Mouse (Mus musculus) E14TG2a.4 (cell line): ENCODE measurements at regions not wholly inside any gene's neighbourhood (a gene's known extent, or its start where the extent isn't known, plus 50 kb on each side); places are given as distances from the start of the nearest gene placed in this dataset.

Source experiments
- CTCF ChIP-seq: conservative IDR thresholded peaks from 2 replicates; pipeline ENCODE4 v1.5.1; 2014; ENCODE audit warnings: low read length
- NANOG ChIP-seq: IDR thresholded peaks from 2 replicates; pipeline ENCODE4 v1.6.1; 2014; ENCODE audit warnings: borderline replicate concordance, low read length, mixed read lengths
- POU5F1 ChIP-seq: IDR thresholded peaks from 2 replicates; pipeline ENCODE4 v1.6.1; 2014; ENCODE audit warnings: low read length, borderline replicate concordance

GRCm38 (mm10) chr12:45656574-45656973, 582.1 kb upstream of the Stxbp6 start:
- TF ChIP-seq CTCF (no peak), POU5F1 (no peak), NANOG (no peak)
